Mouse (Mus musculus) erythroblast, embryonic 14.5 days (primary cell): Measurements from ENCODE around the gene Gipc1.

Experiments
- GATA1 ChIP-seq: IDR thresholded peaks from 2 replicates; pipeline ENCODE4 v1.6.1; 2012; ENCODE audit warnings: low read length, inconsistent platforms, mixed read lengths
- TAL1 ChIP-seq: IDR thresholded peaks from 3 replicates; pipeline ENCODE4 v1.6.1; 2012; ENCODE audit warnings: low read length, inconsistent platforms, mixed read lengths

DNA sequence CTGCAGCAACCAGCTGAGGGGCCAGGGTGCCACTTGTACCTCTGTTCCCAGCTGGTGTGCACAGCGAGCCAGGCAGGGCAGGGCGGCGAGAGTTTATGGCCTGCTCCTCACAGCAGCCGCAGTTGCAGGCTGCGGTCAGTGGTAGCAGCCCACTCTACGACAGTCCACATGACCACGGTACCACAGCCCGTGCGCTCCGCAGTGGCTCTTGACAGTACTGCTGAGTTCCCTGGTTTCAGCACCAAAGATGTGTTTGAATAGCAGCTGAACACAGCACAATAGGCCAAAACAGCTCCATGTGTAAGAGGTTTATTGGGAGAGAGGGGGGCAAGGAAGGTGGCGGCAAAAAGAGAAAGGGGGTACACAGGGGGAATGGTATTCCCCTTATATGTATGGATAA, 5.0 kb upstream of the Gipc1 start:
- no peak for TF ChIP-seq GATA1
- no peak for TF ChIP-seq TAL1
